Mouse (Mus musculus) A20 (cell line): Measurements from ENCODE around the gene Enho.

Experiments
- DNase-seq: peaks from one replicate; pipeline ENCODE4 v3.0.0-alpha.2; 2011; ENCODE audit warnings: low read depth, low spot score

The Enho gene

DNA sequence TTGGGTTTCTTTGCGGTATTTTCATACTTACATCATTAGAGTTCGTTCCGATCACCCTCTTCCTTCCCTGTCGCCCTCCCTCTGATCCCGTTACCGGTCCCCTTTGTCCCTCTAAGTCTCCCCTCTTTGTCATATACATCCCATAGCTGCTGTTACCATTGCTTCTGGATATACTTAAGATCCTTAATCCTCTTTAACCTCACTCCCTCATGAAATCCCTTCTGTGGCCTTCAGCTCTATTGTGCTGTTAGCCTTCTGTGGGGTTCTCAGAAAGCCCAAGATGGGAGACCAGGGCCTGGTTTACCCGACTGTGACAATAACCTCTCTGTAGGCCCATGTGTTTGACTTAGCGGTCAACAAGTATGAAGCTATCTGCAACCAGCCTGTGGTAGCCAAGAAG lies 5.5 kb downstream of the Enho start:
- no peak for DNase-seq

DNA sequence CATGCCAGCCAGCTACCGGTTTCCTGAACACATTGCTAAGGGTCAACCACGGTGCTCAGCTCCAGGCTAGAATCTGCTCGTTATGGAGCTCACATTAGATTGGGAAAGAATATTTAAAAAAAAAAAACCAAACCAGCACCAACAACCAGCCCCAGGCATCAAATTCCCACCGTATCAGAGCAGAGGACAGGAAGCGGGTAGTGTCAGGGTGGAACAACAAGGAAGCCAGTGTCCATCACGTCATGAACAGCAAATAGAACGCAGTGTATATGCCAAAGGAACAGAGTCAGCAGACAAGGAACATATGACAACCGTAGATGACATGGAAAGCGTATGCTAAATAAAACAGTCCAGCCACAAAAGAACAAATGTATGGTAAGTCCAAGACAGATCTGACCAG lies 7.1 kb downstream of the Enho start:
- DNase-seq, result no peak

GRCm38 (mm10) chr4:41631390-41631789 lies 8.7 kb downstream of the Enho start:
- no peak for DNase-seq

- no peak for DNase-seq
Measured at GRCm38 (mm10) chr4:41630196-41630595, 9.9 kb downstream of the Enho start.

DNA sequence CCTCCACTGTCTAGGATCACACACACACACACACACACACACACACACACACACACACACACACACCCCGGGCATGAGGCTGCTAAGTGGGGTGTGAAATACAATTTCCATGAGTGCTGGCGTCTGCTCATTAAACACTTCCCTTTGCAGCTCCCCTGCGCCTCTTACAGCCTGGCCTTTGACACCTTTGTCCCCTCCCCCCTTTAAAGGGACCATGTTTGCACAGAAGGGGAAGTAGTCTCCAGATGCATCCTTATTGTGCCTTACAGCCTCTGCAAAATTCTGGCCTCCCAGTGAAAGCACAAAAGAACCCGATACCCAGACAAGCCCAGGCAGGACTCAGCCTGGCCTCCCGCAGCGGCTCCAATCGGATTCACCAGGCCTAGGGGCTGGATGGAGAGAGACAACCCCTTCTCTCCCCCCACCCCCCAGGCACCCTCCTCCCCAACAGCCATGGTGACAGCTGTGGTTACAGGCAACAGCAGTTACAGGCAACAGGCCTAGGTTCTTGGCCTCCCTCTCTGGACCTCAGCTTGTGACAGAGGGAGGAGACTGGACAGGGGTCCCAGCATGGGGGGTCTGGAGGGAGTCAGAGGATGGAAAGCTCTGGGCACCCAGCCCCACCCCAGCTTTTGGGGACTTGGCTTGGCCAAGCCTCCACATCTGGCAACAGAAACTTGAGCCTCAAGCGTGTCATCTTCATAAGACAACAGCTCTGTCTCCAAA lies 11.8 kb downstream of the Enho start:
- DNase-seq, result peak; percentile 88

DNA sequence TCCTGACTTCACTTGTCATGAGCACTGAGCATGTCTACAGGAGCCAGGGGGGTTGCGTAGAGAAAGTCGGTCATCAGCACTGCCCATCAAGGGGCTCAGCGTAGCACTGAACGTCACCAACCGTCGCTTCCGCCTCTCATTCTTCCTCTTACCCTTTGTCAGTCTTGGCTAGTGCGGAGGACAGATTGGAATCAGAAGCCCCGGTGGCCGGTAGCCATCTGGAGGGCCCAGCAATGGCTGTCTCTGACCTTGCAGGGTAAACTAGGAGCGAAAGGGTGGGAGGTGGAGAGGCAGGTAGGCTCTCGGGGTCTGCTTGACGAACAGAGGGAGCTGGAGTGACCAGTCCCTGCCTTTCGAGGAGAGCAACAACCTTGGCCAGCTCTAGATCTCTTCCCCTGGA lies 18.1 kb downstream of the Enho start:
- no peak for DNase-seq

DNA sequence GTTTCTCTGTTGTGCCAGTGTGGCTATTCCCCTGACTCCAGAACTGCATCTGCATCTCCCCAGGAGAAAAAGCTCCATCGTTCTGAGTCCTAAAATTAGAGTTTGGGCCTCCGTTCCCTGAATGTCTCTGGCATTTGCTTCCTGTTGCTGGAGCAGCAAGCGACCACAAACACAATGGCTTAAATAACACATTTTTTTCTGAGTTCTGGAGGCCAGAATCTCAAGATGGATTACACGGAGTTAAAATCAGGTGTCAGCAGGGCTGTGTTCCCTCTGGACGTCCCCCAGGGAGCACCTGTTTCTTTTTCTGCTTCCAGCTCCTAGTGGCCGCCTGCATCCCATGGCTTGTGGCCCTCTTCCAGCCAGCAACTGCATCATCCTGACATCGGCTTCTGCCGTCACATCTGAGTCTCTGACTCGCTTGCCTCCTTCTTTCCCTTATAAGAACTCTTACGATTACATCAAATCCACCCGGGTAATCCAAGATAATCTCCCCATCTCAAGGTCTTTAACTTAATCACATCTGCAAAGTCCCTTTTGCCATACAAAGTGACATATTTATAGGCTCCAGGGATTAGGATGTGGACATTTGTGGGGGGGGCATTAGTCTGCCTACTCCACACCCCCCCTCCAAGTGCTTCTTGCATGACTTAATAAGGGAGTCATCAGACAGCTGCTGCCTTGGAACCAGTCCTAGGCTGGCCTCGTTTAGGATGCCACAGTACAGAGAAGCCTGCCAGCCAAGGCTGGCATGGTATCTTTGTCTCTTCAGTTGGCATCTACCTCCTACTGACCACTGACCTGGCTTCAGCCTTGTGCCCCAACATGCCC lies 21.0 kb downstream of the Enho start:
- no peak for DNase-seq

GRCm38 (mm10) chr4:41615661-41616599 lies 24.2 kb downstream of the Enho start:
- DNase-seq, result no peak

DNA sequence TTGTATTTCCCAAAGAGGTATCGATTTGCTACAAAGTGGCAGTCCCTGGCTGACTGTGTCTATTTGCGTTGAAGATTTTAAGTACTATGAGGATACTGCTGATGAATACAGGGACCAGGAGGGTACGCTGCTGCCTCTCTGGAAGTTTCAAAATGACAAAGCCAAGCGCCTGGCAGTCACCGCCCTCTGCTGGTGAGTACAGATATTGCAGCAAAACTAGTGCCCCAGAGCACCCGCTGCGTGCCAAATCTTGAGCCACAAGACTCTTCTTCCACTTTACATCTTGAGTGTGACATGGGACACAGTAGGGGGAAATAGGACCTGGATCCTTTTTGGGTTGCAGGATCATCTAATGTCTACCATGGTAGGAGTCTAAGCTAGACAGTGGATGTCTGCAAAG lies 26.0 kb downstream of the Enho start:
- peak; percentile 75 for DNase-seq

GRCm38 (mm10) chr4:41612166-41612565 lies 28.0 kb downstream of the Enho start:
- DNase-seq, result no peak

GRCm38 (mm10) chr4:41610594-41610980 lies 29.5 kb downstream of the Enho start:
- DNase-seq, result no peak

DNA sequence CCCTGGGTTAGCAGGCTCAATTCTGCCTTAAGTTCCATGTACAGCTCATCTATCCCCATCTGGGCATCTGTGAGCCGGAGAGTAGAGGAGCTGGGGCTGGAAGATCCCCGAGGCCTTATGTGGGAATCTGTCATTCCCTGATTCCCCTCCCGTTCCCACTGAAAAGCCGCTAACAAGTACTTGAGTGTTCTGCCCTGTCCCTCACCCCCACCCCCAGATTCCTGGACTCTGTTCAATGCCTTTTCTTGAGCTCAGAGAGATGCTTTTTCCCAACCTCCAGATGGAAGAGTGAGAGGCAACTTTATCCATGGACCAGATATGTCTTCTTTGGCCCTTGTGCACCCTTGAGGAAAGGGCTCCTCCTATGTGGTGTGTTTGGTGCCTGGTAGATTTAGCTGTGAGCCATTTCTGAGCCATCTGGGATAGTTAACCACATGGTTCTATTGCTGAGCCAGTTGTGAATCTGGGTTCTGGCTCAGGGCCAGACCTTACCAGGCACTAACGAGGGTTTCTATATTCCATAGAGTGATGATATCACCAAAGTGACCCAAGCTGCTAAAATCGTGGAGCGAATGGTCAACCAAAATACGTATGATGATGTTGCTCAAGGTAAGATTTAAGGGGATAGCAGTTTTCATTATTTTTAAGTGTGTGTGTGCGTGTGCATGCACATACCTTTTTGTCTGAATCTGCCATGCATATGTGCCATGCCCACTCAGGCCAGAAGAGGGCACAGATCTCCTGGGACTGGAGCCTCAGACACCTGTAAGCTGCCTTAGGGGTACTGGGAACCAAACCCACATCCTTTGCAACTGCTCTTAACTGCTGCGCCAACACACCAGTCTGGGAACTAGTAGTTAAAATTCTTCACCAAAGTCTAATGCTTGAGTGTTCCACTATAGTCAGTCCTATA lies 30.2 kb downstream of the Enho start:
- DNase-seq, result peak; percentile 25

DNA sequence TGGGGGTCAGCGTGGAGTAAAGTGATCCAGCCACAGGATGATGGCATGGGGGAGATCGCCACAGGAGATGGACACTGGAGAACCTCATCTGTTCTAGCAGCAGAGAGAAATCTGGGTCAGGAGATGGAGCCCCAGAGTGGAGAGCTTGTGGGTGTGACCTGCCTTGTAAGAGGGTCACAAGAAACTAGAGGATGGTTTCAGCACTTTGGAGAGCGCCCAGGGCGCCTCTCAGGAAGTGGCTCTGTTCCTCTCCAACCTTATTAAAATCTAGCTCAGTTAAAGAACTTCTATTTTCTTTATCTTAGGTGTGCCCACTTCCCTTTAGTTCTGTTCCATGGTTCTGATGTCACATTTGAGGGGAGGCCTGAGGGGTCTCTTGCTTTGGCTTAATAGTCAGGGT lies 33.3 kb downstream of the Enho start:
- peak; percentile 61 for DNase-seq

- DNase-seq, result peak; percentile 31
Measured at GRCm38 (mm10) chr4:41604476-41605396, 35.4 kb downstream of the Enho start.

DNA sequence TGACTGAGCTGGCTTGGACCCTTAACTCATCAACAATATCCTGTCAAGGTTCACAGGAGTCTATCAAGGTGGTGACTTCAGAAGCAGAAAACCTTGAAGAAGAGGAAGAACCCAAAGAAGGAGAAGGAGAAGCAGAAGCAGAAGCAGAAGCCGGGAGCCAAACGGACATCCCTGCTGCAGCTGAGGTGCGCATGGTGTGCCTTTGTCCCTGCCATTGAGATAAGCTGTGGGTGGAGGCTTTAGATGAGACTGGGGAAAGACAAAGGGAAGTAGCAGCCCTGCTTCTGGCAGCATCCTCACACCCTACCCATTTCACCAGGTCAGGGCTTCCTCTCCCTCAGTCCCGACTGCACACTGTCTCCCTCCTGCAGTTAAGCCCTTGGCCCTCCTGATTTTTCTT lies 37.3 kb downstream of the Enho start:
- DNase-seq, result no peak
